Mouse (Mus musculus) hindbrain, embryonic 15.5 days (tissue): ENCODE results near the gene Abcg1. TPM values are rescaled to one million over a fixed set of nuclear protein-coding genes. Genes with fewer than 3 reads are reported as not detected.

Experiments
- ATAC-seq: fragments of 200-750 bp; cut with Nextera tagmentation; 2 replicates; pipeline ENCODE4 v1.8.0; 2017; ENCODE audit warnings: low read depth, moderate number of reproducible peaks, moderate TSS enrichment; ENCODE audit not compliant: low FRiP score
- H3K27ac ChIP-seq: fragments of 300-500 bp; sonication (generic); replicated peaks from 2 replicates; pipeline ENCODE4 v1.5.1; 2015; ENCODE audit warnings: mild to moderate bottlenecking, inconsistent platforms
- H3K27me3 ChIP-seq: fragments of 300-500 bp; sonication (generic); 2 replicates; pipeline ENCODE4 v1.6.1; 2015; ENCODE audit warnings: control low read depth, inconsistent platforms
- H3K36me3 ChIP-seq: fragments of 300-500 bp; sonication (generic); 2 replicates; pipeline ENCODE4 v1.6.1; 2015; ENCODE audit warnings: control low read depth, inconsistent platforms
- H3K4me1 ChIP-seq: fragments of 300-500 bp; sonication (generic); replicated peaks from 2 replicates; pipeline ENCODE4 v1.6.1; 2015; ENCODE audit warnings: control low read depth, inconsistent platforms
- H3K4me2 ChIP-seq: fragments of 300-500 bp; sonication (generic); 2 replicates; pipeline ENCODE4 v1.6.1; 2015; ENCODE audit warnings: moderate library complexity, mild to moderate bottlenecking, inconsistent platforms
- H3K4me3 ChIP-seq: fragments of 300-500 bp; sonication (generic); 2 replicates; pipeline ENCODE4 v1.5.1; 2015; ENCODE audit warnings: mild to moderate bottlenecking, inconsistent platforms
- H3K9ac ChIP-seq: fragments of 300-500 bp; sonication (generic); 2 replicates; pipeline ENCODE4 v1.6.1; 2015; ENCODE audit warnings: inconsistent platforms
- H3K9me3 ChIP-seq: fragments of 300-500 bp; sonication (generic); 2 replicates; pipeline ENCODE4 v1.6.1; 2016; ENCODE audit warnings: control low read depth, inconsistent platforms
- WGBS: fragments of 180-500 bp; shearing (Covaris S2); methylation state at CpG from one replicate; pipeline ENCODE4 v1.1.7; 2015; 5-methylcytosine and 5-hydroxymethylcytosine counted together
- polyA plus RNA-seq: library from polyadenylated mRNA; unstranded; fragments of >200 nt; fragmentation: Nextera tagmentation; extraction: Ambion mirVana; gene quantifications from 2 replicates; pipeline ENCODE4 v1.2.1, GENCODE M21; 2015

The Abcg1 gene
- polyA plus RNA-seq, 1 experiment from 2014 or later: 19.9 TPM

- peak overlapping the region; percentile 95 for H3K4me2 ChIP-seq
- H3K36me3 ChIP-seq: no peaks in the 10 kb centered on the region
- peaks cover 44% of the 10 kb centered on the region for H3K4me1 ChIP-seq
- H3K27ac ChIP-seq: peak overlapping the region; percentile 84
- H3K4me3 ChIP-seq: peak overlapping the region; percentile 90
- peaks cover under 1% of the 10 kb centered on the region; the same call in 1 of the 2 replicates for H3K9me3 ChIP-seq
- 0% methylated on average over 13 of the region's 13 CpGs for WGBS
- peak; percentile 52; the same call in 1 of the 2 replicates for ATAC-seq
- H3K27me3 ChIP-seq: no peaks in the 10 kb centered on the region
- peak overlapping the region; percentile 82 for H3K9ac ChIP-seq
These were observed 1.2 kb downstream of the Abcg1 start for GRCm38 (mm10) chr17:31058745-31059085.

GRCm38 (mm10) chr17:31060196-31060587, 2.7 kb downstream of the Abcg1 start:
- H3K27ac ChIP-seq: 0 out of 2 replicates have a peak overlapping the region, but pooled peaks have one; percentile 19
- peaks cover 44% of the 10 kb centered on the region for H3K4me1 ChIP-seq
- H3K4me3 ChIP-seq: no peak overlapping the region
- H3K9me3 ChIP-seq: no peaks in the 10 kb centered on the region
- no peak for ATAC-seq
- WGBS: 77% methylated on average over 4 of the region's 4 CpGs
- H3K9ac ChIP-seq: no peak overlapping the region
- peaks cover 6% of the 10 kb centered on the region for H3K36me3 ChIP-seq
- H3K4me2 ChIP-seq: peak overlapping the region; percentile 95
- H3K27me3 ChIP-seq: no peaks in the 10 kb centered on the region

- H3K36me3 ChIP-seq: peaks cover 6% of the 10 kb centered on the region
- no peak for ATAC-seq
- H3K9ac ChIP-seq: no peak overlapping the region
- WGBS: 65% methylated on average over 13 of the region's 13 CpGs
- H3K4me3 ChIP-seq: no peak overlapping the region
- no peaks in the 10 kb centered on the region for H3K27me3 ChIP-seq
- no peaks in the 10 kb centered on the region for H3K9me3 ChIP-seq
- H3K4me2 ChIP-seq: peak overlapping the region; percentile 1; the same call in 1 of the 2 replicates
- H3K27ac ChIP-seq: no peak overlapping the region; the same call in 1 of the 2 replicates
- peaks cover 44% of the 10 kb centered on the region for H3K4me1 ChIP-seq
These were observed 3.3 kb downstream of the Abcg1 start for GRCm38 (mm10) chr17:31060588-31061345.

GRCm38 (mm10) chr17:31061346-31062095, 4.0 kb downstream of the Abcg1 start:
- peaks cover 44% of the 10 kb centered on the region for H3K4me1 ChIP-seq
- 69% methylated on average over 3 of the region's 3 CpGs for WGBS
- H3K9ac ChIP-seq: no peak overlapping the region
- H3K27ac ChIP-seq: no peak overlapping the region; the same call in 1 of the 2 replicates
- peaks cover 6% of the 10 kb centered on the region for H3K36me3 ChIP-seq
- no peaks in the 10 kb centered on the region for H3K9me3 ChIP-seq
- no peak overlapping the region for H3K4me2 ChIP-seq
- no peak for ATAC-seq
- H3K4me3 ChIP-seq: no peak overlapping the region
- no peaks in the 10 kb centered on the region for H3K27me3 ChIP-seq

- Histone ChIP-seq H3K27ac (no peak overlapping the region), H3K4me1 (peaks cover 28% of the 10 kb centered on the region), H3K9ac (no peak overlapping the region), H3K4me3 (no peak overlapping the region), H3K9me3 (no peaks in the 10 kb centered on the region), H3K27me3 (no peaks in the 10 kb centered on the region), H3K36me3 (peaks cover 6% of the 10 kb centered on the region), H3K4me2 (no peak overlapping the region)
- 88% methylated on average over 6 of the region's 6 CpGs for WGBS
- no peak for ATAC-seq
These were observed 8.6 kb downstream of the Abcg1 start for GRCm38 (mm10) chr17:31066058-31066457.

GRCm38 (mm10) chr17:31067051-31067450, 9.6 kb downstream of the Abcg1 start:
- H3K27me3 ChIP-seq: no peaks in the 10 kb centered on the region
- H3K4me1 ChIP-seq: peaks cover 33% of the 10 kb centered on the region
- peaks cover 6% of the 10 kb centered on the region for H3K36me3 ChIP-seq
- no peak overlapping the region for H3K4me2 ChIP-seq
- no peak overlapping the region for H3K27ac ChIP-seq
- no peak overlapping the region for H3K4me3 ChIP-seq
- 75% methylated on average over 11 of the region's 11 CpGs for WGBS
- H3K9me3 ChIP-seq: no peaks in the 10 kb centered on the region
- ATAC-seq: no peak
- H3K9ac ChIP-seq: no peak overlapping the region

GRCm38 (mm10) chr17:31069121-31069520, 11.6 kb downstream of the Abcg1 start:
- no peak for ATAC-seq
- Histone ChIP-seq H3K27me3 (no peaks in the 10 kb centered on the region), H3K27ac (no peak overlapping the region), H3K4me3 (no peak overlapping the region), H3K36me3 (peaks cover 6% of the 10 kb centered on the region), H3K4me1 (peaks cover 54% of the 10 kb centered on the region), H3K9me3 (no peaks in the 10 kb centered on the region), H3K4me2 (no peak overlapping the region), H3K9ac (no peak overlapping the region)
- 73% methylated on average over 6 of the region's 6 CpGs for WGBS

- no peak overlapping the region for H3K4me2 ChIP-seq
- H3K4me1 ChIP-seq: peaks cover 61% of the 10 kb centered on the region
- 80% methylated on average over 4 of the region's 4 CpGs for WGBS
These were observed 12.4 kb downstream of the Abcg1 start for GRCm38 (mm10) chr17:31069845-31070244.

GRCm38 (mm10) chr17:31070403-31071185, 13.1 kb downstream of the Abcg1 start:
- Histone ChIP-seq H3K27ac (peak overlapping the region; percentile 82; the same call in 1 of the 2 replicates), H3K4me1 (peaks cover 61% of the 10 kb centered on the region)
- 47% methylated on average over 6 of the region's 6 CpGs for WGBS

More at GRCm38 (mm10) chr17:31069845-31070244, 12.4 kb downstream of the Abcg1 start:
- H3K27me3 ChIP-seq: no peaks in the 10 kb centered on the region
- no peak overlapping the region for H3K9ac ChIP-seq
- peaks cover under 1% of the 10 kb centered on the region; the same call in 1 of the 2 replicates for H3K36me3 ChIP-seq
- ATAC-seq: no peak
- no peak overlapping the region for H3K27ac ChIP-seq
- no peaks in the 10 kb centered on the region for H3K9me3 ChIP-seq
- no peak overlapping the region for H3K4me3 ChIP-seq

GRCm38 (mm10) chr17:31071421-31072301, 14.2 kb downstream of the Abcg1 start:
- ATAC-seq: no peak
- H3K9me3 ChIP-seq: no peaks in the 10 kb centered on the region
- 47% methylated on average over 18 of the region's 18 CpGs for WGBS
- H3K4me1 ChIP-seq: peaks cover 61% of the 10 kb centered on the region
- peak overlapping the region; percentile 82 for H3K27ac ChIP-seq
- H3K4me3 ChIP-seq: no peak overlapping the region
- H3K9ac ChIP-seq: no peak overlapping the region
- no peak overlapping the region for H3K4me2 ChIP-seq
- H3K27me3 ChIP-seq: no peaks in the 10 kb centered on the region
- no peaks in the 10 kb centered on the region for H3K36me3 ChIP-seq

More at GRCm38 (mm10) chr17:31070403-31071185, 13.1 kb downstream of the Abcg1 start:
- no peaks in the 10 kb centered on the region for H3K9me3 ChIP-seq
- no peak overlapping the region for H3K4me3 ChIP-seq
- H3K27me3 ChIP-seq: no peaks in the 10 kb centered on the region
- H3K4me2 ChIP-seq: no peak overlapping the region
- no peak overlapping the region for H3K9ac ChIP-seq
- H3K36me3 ChIP-seq: no peaks in the 10 kb centered on the region; the same call in 1 of the 2 replicates
- ATAC-seq: no peak

- Histone ChIP-seq H3K27ac (peak overlapping the region; percentile 82), H3K36me3 (no peaks in the 10 kb centered on the region), H3K4me3 (peak overlapping the region; percentile 29), H3K27me3 (no peaks in the 10 kb centered on the region), H3K9ac (0 out of 2 replicates have a peak overlapping the region, but pooled peaks have one; percentile 25), H3K4me1 (peaks cover 61% of the 10 kb centered on the region), H3K9me3 (no peaks in the 10 kb centered on the region), H3K4me2 (peak overlapping the region; percentile 57)
- WGBS: 50% methylated on average over 4 of the region's 4 CpGs
- no peak; the same call in 1 of the 2 replicates for ATAC-seq
These were observed 15.4 kb downstream of the Abcg1 start for GRCm38 (mm10) chr17:31072872-31073271.
